Mouse (Mus musculus): ENCODE measurements around the gene Unc119b.
A peak's percentile ranks its signal among the peaks of the same experiment; 100 is the strongest.
"Not testable (repeated sequence)": the region's sequence is repeated elsewhere in the genome, so short reads cannot be mapped to it uniquely, and the experiment has no call there.

Gene Unc119b

GRCm38 (mm10) chr5:115156933-115157589 is 22.3 kb upstream of the Unc119b start:
- peak; percentile 46 for DNase-seq

- no peak for DNase-seq
These were observed 21.6 kb upstream of the Unc119b start for GRCm38 (mm10) chr5:115156401-115156800.

GRCm38 (mm10) chr5:115155831-115156230 is 21.1 kb upstream of the Unc119b start:
- DNase-seq, result no peak

GRCm38 (mm10) chr5:115155156-115155631 is 20.4 kb upstream of the Unc119b start:
- no peak for DNase-seq

- DNase-seq, result no peak
These were observed 17.6 kb upstream of the Unc119b start for GRCm38 (mm10) chr5:115152132-115152956.

- DNase-seq, result no peak
These were observed 16.7 kb upstream of the Unc119b start for GRCm38 (mm10) chr5:115151457-115151856.

- DNase-seq, result no peak
These were observed 16.2 kb upstream of the Unc119b start for GRCm38 (mm10) chr5:115150991-115151390.

DNA sequence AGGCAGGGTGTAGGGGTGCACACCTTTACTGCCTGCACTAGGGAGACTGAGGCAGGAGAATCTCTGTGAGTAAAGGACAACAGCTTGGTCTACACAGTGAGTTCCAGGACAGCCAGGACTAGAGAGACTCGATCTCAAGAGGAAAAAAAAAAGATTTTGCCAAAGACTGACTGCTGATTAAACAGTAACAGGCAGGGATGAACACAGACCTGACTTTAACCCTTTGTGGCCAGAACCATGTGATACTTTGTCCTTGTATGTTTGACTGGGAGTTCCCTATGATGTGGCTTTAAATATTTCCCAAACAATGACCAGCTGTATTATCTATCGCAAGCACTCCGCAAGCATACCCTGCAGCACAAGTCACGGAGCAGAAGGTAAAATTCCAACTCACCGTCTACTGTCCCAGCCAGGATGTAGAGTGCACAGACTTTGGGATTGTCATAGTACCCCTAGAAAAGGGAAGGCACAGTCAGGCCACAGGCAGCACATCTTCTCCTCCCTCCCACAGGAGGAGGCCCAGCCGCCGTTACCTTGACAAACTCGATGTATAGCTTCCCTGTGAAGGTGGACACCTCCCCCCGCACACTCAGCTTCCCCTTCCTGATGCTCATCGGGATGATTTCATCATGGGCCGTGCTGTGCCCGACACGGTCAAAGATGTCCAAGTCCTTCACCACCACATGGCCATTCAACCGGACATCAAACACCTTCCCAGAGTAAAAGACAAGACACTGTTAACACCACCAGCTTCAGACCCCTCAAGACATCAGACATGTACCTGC is 15.1 kb upstream of the Unc119b start:
- DNase-seq, result no peak

DNA sequence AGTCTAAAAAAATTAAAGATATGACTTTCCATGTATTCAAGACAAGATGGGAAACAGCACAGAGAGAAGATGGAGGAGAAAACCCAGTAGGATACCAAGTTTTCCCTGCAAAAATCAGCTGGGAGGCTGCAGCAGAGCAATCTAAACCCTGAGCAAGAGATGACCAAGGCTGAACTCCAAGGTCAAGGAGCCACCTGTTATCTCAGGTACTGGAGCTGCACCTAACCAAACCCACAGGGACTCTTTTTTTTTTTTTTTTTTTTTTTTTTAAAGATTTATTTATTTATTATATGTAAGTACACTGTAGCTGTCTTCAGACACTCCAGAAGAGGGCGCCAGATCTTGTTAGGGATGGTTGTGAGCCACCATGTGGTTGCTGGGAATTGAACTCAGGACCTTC is 14.1 kb upstream of the Unc119b start:
- not testable (repeated sequence) for DNase-seq

GRCm38 (mm10) chr5:115148378-115148777 is 13.6 kb upstream of the Unc119b start:
- DNase-seq, result no peak

DNA sequence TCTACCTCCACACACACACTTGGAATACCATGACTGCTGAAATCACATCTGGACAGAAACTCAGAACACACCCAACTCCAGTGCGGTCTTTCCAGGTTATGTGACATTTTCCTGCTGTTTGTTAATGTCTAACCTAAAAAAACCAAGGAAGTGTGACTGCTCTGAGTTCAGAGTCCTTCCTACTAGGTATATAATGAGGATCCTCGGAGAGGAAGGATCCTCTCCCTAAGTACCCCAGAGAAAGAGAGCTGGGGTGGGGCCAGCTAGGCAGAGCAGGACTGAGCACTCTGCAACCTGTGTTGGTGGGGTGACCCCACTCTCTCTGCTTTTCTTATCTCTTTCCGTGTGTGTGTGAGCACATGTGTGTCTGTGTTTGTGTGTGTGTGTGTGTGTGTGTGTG is 12.6 kb upstream of the Unc119b start:
- no peak for DNase-seq

DNA sequence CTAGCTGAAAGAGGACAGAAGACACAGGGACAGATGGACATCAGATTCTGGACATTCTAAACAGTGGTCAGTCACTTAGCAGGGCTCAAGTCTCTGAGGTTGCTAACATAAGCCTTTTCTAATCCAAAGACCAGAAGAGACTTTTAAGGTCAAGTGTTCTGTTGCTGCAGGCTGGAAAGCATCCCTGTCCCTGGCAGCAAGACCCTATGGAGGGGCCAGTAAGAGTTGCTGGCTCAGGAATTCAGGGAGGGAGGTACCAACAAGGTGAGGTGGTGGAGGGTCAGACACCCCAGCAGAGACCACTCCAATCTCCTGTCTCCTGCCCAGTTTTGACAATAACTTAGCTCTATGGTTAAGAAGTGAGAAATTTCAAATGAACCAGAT is 12.0 kb upstream of the Unc119b start:
- no peak for DNase-seq

DNA sequence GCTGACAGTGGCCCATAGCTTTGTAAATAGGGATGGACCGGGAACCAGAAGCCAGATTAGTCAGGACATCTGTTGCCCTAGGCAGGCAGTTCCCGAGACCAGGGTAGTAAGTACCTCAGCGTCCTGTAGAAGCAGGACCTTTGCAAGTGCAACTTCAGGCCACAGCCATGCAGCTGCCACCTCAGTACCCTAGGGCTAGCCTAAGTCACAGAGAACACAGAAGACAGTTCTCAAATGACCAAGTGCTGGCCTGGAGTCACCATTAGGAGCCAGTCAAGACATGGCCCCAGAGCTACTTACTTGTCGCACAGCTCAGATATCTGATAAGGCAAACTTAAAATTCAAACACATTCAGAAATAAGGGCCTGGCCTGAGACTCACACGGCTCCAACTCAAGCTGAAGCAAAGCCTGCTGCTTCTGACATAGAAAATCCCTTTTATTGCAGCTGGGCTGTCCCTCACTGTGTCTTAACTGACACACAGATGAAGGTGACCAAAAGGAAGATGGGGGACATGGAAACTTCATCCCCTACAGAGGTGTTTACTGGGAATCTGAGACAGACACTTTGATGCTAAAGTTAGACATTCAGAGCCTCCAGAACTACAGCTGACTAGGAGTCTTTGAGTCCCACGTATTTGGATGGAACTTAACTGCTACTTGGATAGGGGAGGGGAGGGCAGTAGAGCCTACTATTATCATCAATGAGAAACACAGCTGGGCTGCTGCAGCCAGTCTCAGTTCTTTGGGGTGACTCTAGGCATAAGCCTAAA is 11.4 kb upstream of the Unc119b start:
- DNase-seq, result no peak

DNA sequence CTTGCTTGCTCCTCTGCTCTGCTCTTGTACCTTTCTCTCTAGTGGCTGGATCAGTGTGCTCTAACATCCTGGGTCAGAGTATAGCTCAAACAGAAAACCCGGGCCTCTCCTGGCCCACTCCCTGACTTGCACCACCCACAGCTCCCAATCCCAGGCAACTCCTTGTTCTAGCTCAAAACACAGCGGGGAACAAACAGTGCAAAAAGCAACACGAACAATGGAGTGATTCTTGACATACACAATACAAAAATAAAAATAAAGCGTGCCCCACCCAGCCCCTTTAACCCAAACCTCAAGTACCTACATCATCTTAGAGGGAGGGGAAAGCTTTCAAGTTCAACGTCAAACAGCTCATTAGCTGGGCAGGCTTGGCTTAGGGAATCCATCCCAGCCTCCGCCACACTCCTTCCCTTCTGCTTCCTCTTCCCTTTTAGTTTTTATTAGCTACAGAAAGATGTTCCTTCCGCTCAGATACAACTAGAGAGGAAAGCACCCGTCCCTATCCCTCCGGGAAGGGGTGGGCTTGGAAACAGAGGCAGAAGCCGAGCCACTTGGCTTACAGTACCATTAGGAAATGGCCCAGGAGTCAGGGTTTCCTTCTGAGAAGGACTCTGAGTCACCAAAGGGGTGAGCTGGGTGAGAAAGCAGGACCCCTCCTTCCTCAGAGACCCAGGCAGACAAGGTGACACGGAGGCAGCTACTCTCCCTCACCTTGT is 10.6 kb upstream of the Unc119b start:
- no peak for DNase-seq

DNA sequence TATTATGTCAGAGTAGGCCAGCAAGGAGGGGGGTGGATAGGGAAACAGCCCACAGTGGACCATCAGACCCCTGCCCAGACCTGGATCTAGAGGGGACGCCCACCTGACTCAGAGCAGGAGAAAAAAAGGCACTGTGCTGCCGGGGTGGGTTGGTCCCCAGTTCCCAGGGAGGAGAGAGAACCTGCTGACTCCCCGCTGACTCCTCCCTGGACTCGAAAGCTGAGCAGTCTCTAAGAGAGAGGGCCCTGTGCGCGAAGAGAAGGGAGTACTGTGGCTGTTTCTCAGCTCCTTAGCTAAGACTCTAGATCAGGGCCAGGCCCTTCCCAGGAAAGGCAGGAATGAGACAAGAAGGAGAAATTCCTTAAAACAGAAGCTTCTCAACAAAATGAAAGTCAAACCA is 9.7 kb upstream of the Unc119b start:
- DNase-seq, result no peak

- DNase-seq, result no peak
These were observed 8.8 kb upstream of the Unc119b start for GRCm38 (mm10) chr5:115143552-115143951.

DNA sequence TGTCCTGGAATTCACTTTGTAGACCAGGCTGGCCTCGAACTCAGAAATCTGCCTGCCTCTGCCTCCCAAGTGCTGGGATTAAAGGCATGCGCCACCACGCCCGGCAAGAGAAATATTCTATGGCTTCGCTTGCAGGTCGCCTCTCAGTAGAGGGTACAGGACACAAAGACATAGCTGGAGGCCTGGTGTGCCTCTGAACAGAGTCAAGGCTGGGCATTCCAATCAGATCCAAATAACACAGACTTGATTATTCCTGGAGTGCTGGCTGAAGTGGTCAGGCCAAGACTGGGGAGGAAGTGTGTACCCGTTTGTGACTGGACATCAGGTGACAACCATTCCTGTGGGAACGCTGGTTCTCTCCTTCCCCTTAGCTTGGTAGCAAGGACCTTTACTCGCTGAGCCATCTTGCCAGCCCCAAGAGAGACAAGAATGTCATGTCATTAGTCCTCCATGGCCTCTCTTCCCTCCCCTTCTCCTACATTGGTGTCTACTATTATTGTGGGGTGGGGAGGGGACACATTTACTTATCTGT is 7.5 kb upstream of the Unc119b start:
- no peak for DNase-seq

DNA sequence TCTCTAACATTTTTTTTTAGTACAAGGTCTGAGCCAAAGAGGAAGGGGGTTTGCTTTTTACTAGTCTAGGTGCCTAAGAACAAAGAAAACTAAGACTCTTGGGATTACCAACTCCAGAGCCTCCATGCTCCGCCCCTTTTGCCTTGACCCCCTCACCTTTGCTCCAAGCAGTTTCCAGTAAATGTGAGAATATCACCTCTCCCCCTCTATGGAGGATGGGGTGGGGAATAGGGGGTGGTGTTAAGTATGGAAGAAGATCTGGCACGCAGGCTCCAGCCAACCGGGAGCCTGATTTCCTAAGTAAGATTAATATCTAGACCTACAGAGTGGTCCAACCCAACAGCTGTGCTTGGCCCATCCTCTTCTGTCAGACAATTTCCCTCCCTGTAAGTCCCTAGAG is 6.0 kb upstream of the Unc119b start:
- no peak for DNase-seq

DNA sequence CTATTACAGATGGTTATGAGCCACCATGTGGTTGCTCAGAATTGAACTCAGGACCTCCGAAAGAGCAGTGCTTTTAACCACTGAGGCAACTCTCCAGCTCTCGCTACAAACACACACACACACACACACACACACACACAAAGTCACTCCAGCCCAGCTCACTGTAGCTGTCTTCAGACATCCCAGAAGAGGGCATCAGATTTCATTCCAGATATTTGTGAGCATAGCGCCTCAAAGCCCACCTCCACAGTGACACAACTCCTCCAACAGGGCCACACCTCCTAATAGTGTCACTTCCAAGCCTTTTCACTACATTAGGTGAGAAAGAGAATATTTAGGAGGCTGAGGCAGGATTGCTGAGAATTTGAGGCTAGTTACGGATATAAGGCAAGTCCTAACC is 4.3 kb upstream of the Unc119b start:
- DNase-seq, result no peak

DNA sequence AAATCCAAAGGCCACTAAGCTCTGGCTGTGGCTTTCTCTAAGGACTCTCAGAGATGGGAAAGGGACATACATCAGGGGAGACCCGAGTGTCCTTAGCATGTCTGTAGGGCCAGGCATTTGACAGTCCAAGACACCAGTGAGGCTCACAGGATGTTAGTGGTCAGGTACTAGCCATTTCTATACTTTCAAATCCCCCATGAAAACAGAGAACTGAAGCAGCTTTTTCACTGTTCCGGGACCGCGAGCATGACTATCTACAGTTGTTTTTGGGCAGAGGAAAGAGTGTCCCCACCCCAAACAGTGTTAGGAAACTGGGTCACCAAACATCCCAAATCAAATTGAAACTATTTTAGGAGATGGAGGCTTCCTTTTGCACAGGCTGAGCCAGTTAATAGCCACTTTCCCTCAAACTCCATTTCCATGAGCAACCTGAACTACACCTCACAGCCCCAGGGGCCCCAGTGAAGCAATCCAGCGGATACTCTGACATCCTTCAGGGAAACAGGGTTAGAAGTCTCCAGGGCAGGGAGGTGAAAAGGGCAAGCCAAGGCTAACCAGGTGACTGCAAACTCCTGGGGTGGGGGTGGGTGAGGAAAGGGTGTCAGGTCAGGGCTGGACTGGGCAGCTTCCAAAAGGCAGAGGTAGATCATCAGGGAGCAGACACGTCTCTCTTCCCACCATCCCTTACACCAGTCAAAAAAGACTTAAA is 1.3 kb downstream of the Unc119b start:
- DNase-seq, result no peak

GRCm38 (mm10) chr5:115132465-115132864 is 2.3 kb downstream of the Unc119b start:
- no peak for DNase-seq

Measured in cerebellum, adult 8-10 months (tissue).